Mouse (Mus musculus) neural tube, postnatal 0 days (tissue): Measurements from ENCODE around the gene Serpinb8. TPM values are rescaled to one million over a fixed set of nuclear protein-coding genes. Genes with fewer than 3 reads are reported as not detected.

Source experiments
- polyA plus RNA-seq: library from polyadenylated mRNA; unstranded; fragments of >200 nt; fragmentation: Nextera tagmentation; extraction: Ambion mirVana; gene quantifications from 2 replicates; pipeline ENCODE4 v1.2.1, GENCODE M21; 2015

Gene Serpinb8
- 0.27 and 1.4 TPM in 2 replicates for polyA plus RNA-seq

DNA sequence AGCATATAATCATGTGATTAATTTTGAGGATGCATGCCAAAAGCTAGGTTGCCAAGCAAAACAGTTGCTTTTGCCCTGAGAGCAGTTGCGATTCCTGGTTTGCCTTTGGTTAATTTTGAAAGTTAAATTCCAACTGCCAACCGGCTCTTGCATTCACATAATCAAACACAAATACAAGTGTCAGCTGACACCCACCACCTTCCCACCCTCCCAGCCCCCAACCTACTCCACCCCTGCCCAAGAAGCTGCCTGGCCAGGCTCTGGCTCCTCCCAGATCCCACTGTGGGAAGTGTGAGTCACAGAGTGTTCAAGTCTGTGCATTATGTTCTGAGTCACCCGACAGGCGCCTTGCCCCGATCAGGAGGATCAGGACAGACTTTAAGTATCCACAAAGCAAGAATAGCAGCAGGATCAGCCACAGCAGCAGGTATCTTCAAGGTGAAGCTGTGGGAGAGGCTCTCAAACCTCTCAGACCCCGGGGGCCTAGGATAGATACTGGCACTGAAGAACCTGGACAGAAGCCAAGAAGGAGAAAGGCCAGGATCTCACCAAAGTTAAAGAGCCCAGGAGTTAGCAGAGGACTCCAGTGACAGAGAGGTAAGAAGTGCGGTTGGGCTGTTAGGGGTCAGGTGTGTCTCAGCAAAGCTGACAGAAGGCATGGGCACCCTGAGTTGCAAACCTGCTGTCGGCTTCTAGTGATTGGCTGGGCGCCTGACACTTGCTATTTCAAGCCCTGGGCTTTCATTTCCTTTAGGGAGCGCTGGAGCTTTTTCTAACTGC is at the start of gene Serpinb8:
Serpinb8 (plus strand) TSS at position 316 of the 780 bp plus-strand sequence.

Other genes with a start within 250 kb of the Serpinb8 start
- not detected in 2 replicates for gene Serpinb11, start 228.8 kb upstream of the Serpinb8 start, polyA plus RNA-seq
- gene Serpinb7, start 190.4 kb upstream of the Serpinb8 start, polyA plus RNA-seq: 0.43 and 0.44 TPM in 2 replicates
- gene Serpinb2, start 78.6 kb upstream of the Serpinb8 start, polyA plus RNA-seq: not detected in 2 replicates